Mouse (Mus musculus) ES-E14 (cell line): Measurements from ENCODE around the gene Fry.

ENCODE experiments used
- MAFK ChIP-seq: IDR thresholded peaks from 2 replicates; pipeline ENCODE4 v1.6.1; 2014; ENCODE audit warnings: mild to moderate bottlenecking, low read depth, low read length, inconsistent platforms; ENCODE audit not compliant: insufficient read depth
- ZC3H11A ChIP-seq: IDR thresholded peaks from 2 replicates; pipeline ENCODE4 v1.6.1; 2012; ENCODE audit warnings: low read depth, mild to moderate bottlenecking, inconsistent platforms, low read length, borderline replicate concordance
- ZNF384 ChIP-seq: IDR thresholded peaks from 2 replicates; pipeline ENCODE4 v1.6.1; 2012; ENCODE audit warnings: low read depth, low read length, inconsistent platforms

DNA sequence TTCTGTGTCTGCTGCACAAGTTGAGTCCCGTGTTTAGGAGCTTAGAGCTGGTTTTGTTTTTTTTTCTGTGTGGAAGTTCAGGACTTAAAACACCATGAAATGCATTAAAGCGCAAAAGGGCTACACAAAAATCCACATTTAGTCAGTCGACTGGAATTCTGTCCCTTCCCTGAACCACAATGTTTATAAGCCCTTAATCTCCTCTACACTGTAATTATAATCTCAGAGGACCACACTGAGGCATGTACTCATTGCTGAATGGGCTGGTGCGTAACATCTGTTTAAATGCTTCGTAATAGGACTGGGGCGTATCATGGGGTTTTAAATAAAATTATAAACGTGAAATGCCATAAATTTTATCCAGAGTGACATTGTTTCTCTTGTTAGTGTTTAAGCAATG, 89.6 kb downstream of the Fry start:
- no peak for TF ChIP-seq MAFK
- no peak for TF ChIP-seq ZC3H11A
- no peak for TF ChIP-seq ZNF384
